Mouse (Mus musculus) adrenal gland (tissue): ENCODE measurements around the gene Ankle1.
"Not testable (repeated sequence)": the region's sequence is repeated elsewhere in the genome, so short reads cannot be mapped to it uniquely, and the experiment has no call there.

Source experiments
- intact Hi-C: fragments of 180-260 bp; cut with DNase I; formaldehyde crosslinking; loops from one replicate; pipeline ENCODE4 v1.15.1; 2025

Ankle1 gene

GRCm38 (mm10) chr8:71407441-71407840, 1.6 kb downstream of the Ankle1 start:
- intact Hi-C loops: loop anchor here (2.0 kb wide), 1 partner anchor 41 kb away; the partner anchor contains the start of gene Use1

GRCm38 (mm10) chr8:71408231-71408630, 2.4 kb downstream of the Ankle1 start:
- intact Hi-C loops: no loop called here

- intact Hi-C loops: no loop called here
Measured at GRCm38 (mm10) chr8:71411535-71412273, 5.9 kb downstream of the Ankle1 start.

GRCm38 (mm10) chr8:71422121-71422520, 16.3 kb downstream of the Ankle1 start:
- intact Hi-C loops: no loop called here

GRCm38 (mm10) chr8:71432935-71433334, 27.1 kb downstream of the Ankle1 start:
- intact Hi-C loops: not testable (repeated sequence)

DNA sequence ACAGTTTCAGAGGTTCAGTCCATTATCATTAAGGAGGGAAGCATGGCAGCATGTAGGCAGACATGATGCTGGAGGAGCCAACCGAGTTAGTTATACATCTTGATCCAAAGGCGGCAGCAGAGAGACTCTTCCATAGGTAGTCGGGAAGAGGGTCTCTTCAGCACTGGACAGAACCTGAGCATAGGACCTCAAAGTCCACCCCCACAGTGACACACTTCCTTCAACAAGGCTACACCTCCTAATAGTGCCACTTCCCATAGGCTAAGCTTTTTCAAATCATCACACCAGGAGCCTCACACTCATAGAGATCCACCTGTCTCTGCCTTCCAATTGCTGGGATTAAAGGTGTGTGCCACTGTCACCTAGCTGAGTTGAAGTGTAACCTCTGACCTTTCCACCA, 31.2 kb downstream of the Ankle1 start:
- intact Hi-C loops: no loop called here

DNA sequence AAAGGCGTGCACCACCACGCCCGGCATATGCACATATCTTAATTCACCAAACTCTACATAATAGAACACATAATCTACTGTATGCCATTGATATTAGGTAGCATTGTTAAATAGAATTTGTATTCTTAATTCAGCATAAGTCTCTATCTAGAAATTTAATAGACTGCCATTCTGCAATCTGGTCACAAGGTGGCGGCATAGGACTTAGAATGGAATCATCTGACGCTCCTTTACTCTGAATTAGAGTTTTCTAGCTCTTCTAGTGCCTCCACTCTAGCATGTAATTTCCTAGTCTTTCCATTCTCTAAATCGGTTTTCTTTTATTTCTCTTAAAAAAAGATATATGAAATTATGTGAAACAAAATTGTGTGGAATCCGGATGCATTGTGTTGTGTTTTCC, 35.6 kb downstream of the Ankle1 start:
- intact Hi-C loops: loop anchor here (2.0 to 10.0 kb wide), 2 partner anchors 79 to 213 kb away; no protein-coding TSS in a partner anchor

DNA sequence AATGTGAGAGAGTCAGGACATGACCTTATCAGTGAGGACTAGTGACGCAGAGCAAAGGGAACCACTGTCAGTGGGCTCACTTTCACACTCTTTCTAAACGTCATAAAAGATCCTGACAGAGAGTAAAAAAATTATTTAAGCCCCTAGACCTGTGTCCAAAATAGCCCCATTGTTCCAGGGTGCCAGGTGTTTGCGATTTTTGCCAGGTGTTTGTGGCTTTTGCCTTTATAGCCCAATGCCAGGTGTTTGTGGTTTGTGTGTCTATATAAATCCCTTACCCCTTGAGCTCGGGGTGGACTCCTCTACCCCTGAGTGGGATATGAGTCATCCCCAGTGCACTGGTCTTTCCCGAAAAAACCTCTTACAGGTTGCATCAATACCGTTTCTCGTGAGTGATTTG, 39.3 kb downstream of the Ankle1 start:
- intact Hi-C loops: loop anchor here (10.0 kb wide), 1 partner anchor 210 kb away; no protein-coding TSS in a partner anchor

- intact Hi-C loops: no loop called here
Measured at GRCm38 (mm10) chr8:71451337-71451736, 45.5 kb downstream of the Ankle1 start.

DNA sequence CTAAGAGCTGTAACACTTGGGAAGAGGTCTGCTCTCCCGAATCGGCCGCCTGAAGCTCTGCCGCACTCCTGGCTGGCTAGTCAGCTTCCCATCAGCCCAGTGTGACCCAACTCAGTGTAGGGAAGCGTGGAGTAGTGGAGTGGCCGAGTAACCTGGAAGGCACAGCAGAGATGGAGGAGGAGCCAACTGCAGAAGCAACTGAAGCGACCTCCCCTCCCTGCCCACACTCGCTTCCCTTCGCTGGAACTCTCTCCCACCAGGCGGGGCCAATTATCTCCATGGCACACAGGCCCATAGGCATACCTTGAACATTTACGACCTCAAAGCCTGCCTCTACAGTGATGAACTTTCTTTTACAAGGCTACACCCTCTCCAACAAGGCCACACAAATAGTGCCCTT, 46.0 kb downstream of the Ankle1 start:
- intact Hi-C loops: no loop called here

GRCm38 (mm10) chr8:71452669-71453068, 46.9 kb downstream of the Ankle1 start:
- intact Hi-C loops: no loop called here

DNA sequence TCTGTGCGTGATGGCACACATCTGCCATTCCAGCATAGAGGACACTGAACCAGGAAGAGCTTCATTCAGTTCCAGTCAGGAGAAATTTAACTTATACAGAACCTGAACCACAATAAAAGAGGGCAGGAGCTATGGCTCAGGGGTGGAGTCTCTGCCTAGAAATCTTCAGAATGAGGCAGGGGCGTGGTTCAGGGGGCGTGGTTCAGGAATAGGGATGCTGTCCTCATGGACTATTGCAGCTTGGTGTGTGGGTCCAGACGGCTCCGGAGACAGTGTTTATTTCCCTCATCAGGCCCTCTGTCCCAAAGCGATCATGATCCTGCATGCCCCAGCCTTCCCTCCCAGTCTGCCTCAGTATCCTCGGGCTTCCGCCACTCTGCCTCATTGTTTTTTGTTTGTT, 48.9 kb downstream of the Ankle1 start:
- intact Hi-C loops: no loop called here

GRCm38 (mm10) chr8:71456906-71457305, 51.1 kb downstream of the Ankle1 start:
- intact Hi-C loops: no loop called here

- intact Hi-C loops: no loop called here
Measured at GRCm38 (mm10) chr8:71457659-71458270, 52.0 kb downstream of the Ankle1 start.
